Mouse (Mus musculus) hindbrain, embryonic 14.5 days (tissue): ENCODE measurements around the gene Npy4r. TPM values are rescaled to one million over a fixed set of nuclear protein-coding genes. Genes with fewer than 3 reads are reported as not detected.

ENCODE experiments used
- ATAC-seq: fragments of 200-750 bp; cut with Nextera tagmentation; 2 replicates; pipeline ENCODE4 v1.8.0; 2017; ENCODE audit warnings: moderate number of reproducible peaks, mild to moderate bottlenecking, moderate TSS enrichment, moderate library complexity; ENCODE audit not compliant: low FRiP score
- DNase-seq: peaks from one replicate; pipeline ENCODE4 v3.0.0-alpha.2; 2015; ENCODE audit warnings: low spot score
- H3K27ac ChIP-seq: fragments of 300-500 bp; sonication (generic); 2 replicates; pipeline ENCODE4 v1.5.1; 2014; ENCODE audit warnings: mild to moderate bottlenecking, moderate library complexity
- H3K27me3 ChIP-seq: fragments of 300-500 bp; sonication (generic); 2 replicates; pipeline ENCODE4 v1.6.1; 2014; ENCODE audit warnings: mild to moderate bottlenecking, low read length, mixed read lengths; ENCODE audit not compliant: control insufficient read depth, insufficient read depth
- H3K36me3 ChIP-seq: fragments of 300-500 bp; sonication (generic); replicated peaks from 2 replicates; pipeline ENCODE4 v1.6.1; 2014; ENCODE audit not compliant: control insufficient read depth, insufficient read depth
- H3K4me1 ChIP-seq: fragments of 300-500 bp; sonication (generic); replicated peaks from 2 replicates; pipeline ENCODE4 v1.6.1; 2014; ENCODE audit warnings: antibody characterized with exemption, low read length, mixed read lengths; ENCODE audit not compliant: control insufficient read depth, insufficient read depth
- H3K4me2 ChIP-seq: fragments of 300-500 bp; sonication (generic); replicated peaks from 2 replicates; pipeline ENCODE4 v1.6.1; 2014; ENCODE audit warnings: mild to moderate bottlenecking, moderate library complexity
- H3K4me3 ChIP-seq: fragments of 300-500 bp; sonication (generic); replicated peaks from 2 replicates; pipeline ENCODE4 v1.5.1; 2014; ENCODE audit warnings: mild to moderate bottlenecking, low read length
- H3K9ac ChIP-seq: fragments of 300-500 bp; sonication (generic); 2 replicates; pipeline ENCODE4 v1.6.1; 2014
- H3K9me3 ChIP-seq: fragments of 300-500 bp; sonication (generic); 2 replicates; pipeline ENCODE4 v1.6.1; 2016; ENCODE audit warnings: low read length; ENCODE audit not compliant: control insufficient read depth
- WGBS: fragments of 180-500 bp; shearing (Covaris S2); extraction: QIAGEN DNeasy Blood & Tissue Kit; methylation state at CpG from one replicate; pipeline ENCODE4 v1.1.7; 2014; 5-methylcytosine and 5-hydroxymethylcytosine counted together
- polyA plus RNA-seq: library from polyadenylated mRNA; unstranded; fragments of >200 nt; fragmentation: Nextera tagmentation; extraction: Ambion mirVana; gene quantifications from 2 replicates; pipeline ENCODE4 v1.2.1, GENCODE M21; 2014

The Npy4r gene
- polyA plus RNA-seq, 1 experiment from 2014 or later: 0.13 TPM

- H3K9ac ChIP-seq: no peak overlapping the region
- H3K27ac ChIP-seq: no peak overlapping the region
- no peak overlapping the region for H3K4me3 ChIP-seq
- H3K27me3 ChIP-seq: no peaks in the 10 kb centered on the region
- H3K36me3 ChIP-seq: no peaks in the 10 kb centered on the region
- no peak for ATAC-seq
- DNase-seq: no peak
- no peaks in the 10 kb centered on the region for H3K4me1 ChIP-seq
- WGBS: 93% methylated on average over 3 of the region's 3 CpGs
- H3K4me2 ChIP-seq: no peak overlapping the region
- H3K9me3 ChIP-seq: 0 out of 2 replicates have a peak, but pooled peaks cover 9% of the 10 kb centered on the region
Measured at GRCm38 (mm10) chr14:34179351-34179750, 27.1 kb upstream of the Npy4r start.

- ATAC-seq (no peak), DNase-seq (no peak)
- Histone ChIP-seq H3K9ac (no peak overlapping the region), H3K27me3 (no peaks in the 10 kb centered on the region), H3K9me3 (no peaks in the 10 kb centered on the region), H3K27ac (no peak overlapping the region), H3K4me3 (no peak overlapping the region), H3K4me1 (no peaks in the 10 kb centered on the region), H3K4me2 (no peak overlapping the region), H3K36me3 (no peaks in the 10 kb centered on the region)
- WGBS: 87% methylated on average over 3 of the region's 3 CpGs
Measured at GRCm38 (mm10) chr14:34171107-34171506, 18.8 kb upstream of the Npy4r start.

GRCm38 (mm10) chr14:34155752-34156151 lies 3.5 kb upstream of the Npy4r start:
- no peak for DNase-seq
- 52% methylated on average over 12 of the region's 12 CpGs for WGBS
- no peak overlapping the region for H3K4me2 ChIP-seq

GRCm38 (mm10) chr14:34154601-34155337 lies 2.5 kb upstream of the Npy4r start:
- no peaks in the 10 kb centered on the region for H3K9me3 ChIP-seq
- ATAC-seq (peak; percentile 71; the same call in 1 of the 2 replicates), DNase-seq (peak; percentile 74)
- 64% methylated on average over 9 of the region's 9 CpGs for WGBS
- no peaks in the 10 kb centered on the region for H3K36me3 ChIP-seq
- no peaks in the 10 kb centered on the region for H3K4me1 ChIP-seq
- H3K4me3 ChIP-seq: no peak overlapping the region
- no peak overlapping the region for H3K27ac ChIP-seq
- H3K27me3 ChIP-seq: no peaks in the 10 kb centered on the region
- no peak overlapping the region for H3K9ac ChIP-seq
- no peak overlapping the region for H3K4me2 ChIP-seq

More at GRCm38 (mm10) chr14:34155752-34156151, 3.5 kb upstream of the Npy4r start:
- no peaks in the 10 kb centered on the region for H3K36me3 ChIP-seq
- no peaks in the 10 kb centered on the region for H3K27me3 ChIP-seq
- no peak overlapping the region for H3K27ac ChIP-seq
- no peak for ATAC-seq
- no peaks in the 10 kb centered on the region for H3K4me1 ChIP-seq
- no peak overlapping the region for H3K9ac ChIP-seq
- no peak overlapping the region for H3K4me3 ChIP-seq
- no peaks in the 10 kb centered on the region for H3K9me3 ChIP-seq

- H3K9me3 ChIP-seq: no peaks in the 10 kb centered on the region
- H3K4me2 ChIP-seq: no peak overlapping the region
- DNase-seq (no peak), ATAC-seq (no peak)
- H3K27me3 ChIP-seq: no peaks in the 10 kb centered on the region
- no peak overlapping the region for H3K9ac ChIP-seq
- H3K4me3 ChIP-seq: no peak overlapping the region
- WGBS: 89% methylated on average over 10 of the region's 10 CpGs
- H3K4me1 ChIP-seq: no peaks in the 10 kb centered on the region
- no peak overlapping the region for H3K27ac ChIP-seq
- H3K36me3 ChIP-seq: no peaks in the 10 kb centered on the region
Measured at GRCm38 (mm10) chr14:34142915-34143314, 9.4 kb downstream of the Npy4r start.

- DNase-seq: no peak
- Histone ChIP-seq H3K27me3 (no peaks in the 10 kb centered on the region), H3K4me1 (no peaks in the 10 kb centered on the region), H3K9me3 (no peaks in the 10 kb centered on the region), H3K4me2 (no peak overlapping the region), H3K27ac (no peak overlapping the region), H3K9ac (no peak overlapping the region), H3K36me3 (no peaks in the 10 kb centered on the region), H3K4me3 (no peak overlapping the region)
- no peak for ATAC-seq
- whole genome bisulfite sequencing: 94% methylated on average over 1 of the region's 1 CpGs
Measured at GRCm38 (mm10) chr14:34142316-34142715, 10.0 kb downstream of the Npy4r start.

- H3K27me3 ChIP-seq: no peaks in the 10 kb centered on the region
- no peak overlapping the region for H3K27ac ChIP-seq
- no peak for DNase-seq
- peak; percentile 53; the same call in 1 of the 2 replicates for ATAC-seq
- no peak overlapping the region for H3K9ac ChIP-seq
- no peak overlapping the region for H3K4me3 ChIP-seq
- H3K4me1 ChIP-seq: no peaks in the 10 kb centered on the region
- H3K4me2 ChIP-seq: no peak overlapping the region
- H3K36me3 ChIP-seq: no peaks in the 10 kb centered on the region
- H3K9me3 ChIP-seq: no peaks in the 10 kb centered on the region
- WGBS: 78% methylated on average over 15 of the region's 15 CpGs
Measured at GRCm38 (mm10) chr14:34139671-34140664, 12.3 kb downstream of the Npy4r start.

- no peaks in the 10 kb centered on the region for H3K27me3 ChIP-seq
- H3K9me3 ChIP-seq: no peaks in the 10 kb centered on the region
- no peaks in the 10 kb centered on the region for H3K4me1 ChIP-seq
- ATAC-seq (no peak), DNase-seq (no peak)
- no peak overlapping the region for H3K4me2 ChIP-seq
- no peak overlapping the region for H3K4me3 ChIP-seq
- H3K36me3 ChIP-seq: no peaks in the 10 kb centered on the region
- H3K9ac ChIP-seq: no peak overlapping the region
- no peak overlapping the region for H3K27ac ChIP-seq
Measured at GRCm38 (mm10) chr14:34135391-34135790, 16.9 kb downstream of the Npy4r start.

GRCm38 (mm10) chr14:34131216-34131615 lies 21.1 kb downstream of the Npy4r start:
- Histone ChIP-seq H3K36me3 (no peaks in the 10 kb centered on the region), H3K4me1 (no peaks in the 10 kb centered on the region), H3K27ac (no peak overlapping the region), H3K4me2 (no peak overlapping the region), H3K27me3 (no peaks in the 10 kb centered on the region), H3K4me3 (no peak overlapping the region), H3K9ac (no peak overlapping the region), H3K9me3 (no peaks in the 10 kb centered on the region)
- 63% methylated on average over 6 of the region's 6 CpGs for WGBS
- ATAC-seq: no peak
- no peak for DNase-seq
